Mouse (Mus musculus) embryonic facial prominence, embryonic 10.5 days (tissue): ENCODE measurements around the gene Efna1. TPM values are rescaled to one million over a fixed set of nuclear protein-coding genes. Genes with fewer than 3 reads are reported as not detected.

Source experiments
- microRNA counts: library from miRNA; unstranded; fragments of <30 nt; microRNA quantifications from one replicate; lab custom pipeline; 2017
- microRNA-seq: library from miRNA; unstranded; fragments of <30 nt; microRNA quantifications from one replicate; pipeline ENCODE4, GENCODE M21; 2017
- polyA plus RNA-seq: library from polyadenylated mRNA; unstranded; fragments of >200 nt; fragmentation: Nextera tagmentation; extraction: Ambion mirVana; gene quantifications from 2 replicates; pipeline ENCODE4 v1.2.1, GENCODE M21; 2016

The Efna1 gene
- polyA plus RNA-seq, 1 experiment from 2014 or later, result 27.2 TPM

MicroRNA genes within 50 kb of the gene (microRNA counts, 519-probe panel; counts per million panel counts)
- microRNA mmu-miR-92b (lab: Ali Mortazavi, UCI), result 188 counts per million, percentile 57 among the panel's probes with 10 or more counts

Small RNA genes lying within 50 kb of the gene (microRNA-seq; reads per million reads assigned to microRNA genes)
- gene Mir92b, result 5,537 reads per million, percentile 90 among the genes with 10 or more reads in this experiment

Other genes with a start within 250 kb of the Efna1 start
- 15.4 and 18.5 TPM in 2 replicates for gene Rusc1, start 187.8 kb downstream of the Efna1 start, polyA plus RNA-seq
- gene Gm43738, start 180.0 kb downstream of the Efna1 start, polyA plus RNA-seq, result 0.09 TPM in 1 of 2 replicates, not detected in the other
- 364 and 386 TPM in 2 replicates for gene Fdps, start 179.2 kb downstream of the Efna1 start, polyA plus RNA-seq
- gene Pklr, start 145.0 kb downstream of the Efna1 start, polyA plus RNA-seq, result 2.8 and 3.2 TPM in 2 replicates
- gene Hcn3, start 120.9 kb downstream of the Efna1 start, polyA plus RNA-seq, result 3.5 and 3.6 TPM in 2 replicates
- gene Clk2, start 116.3 kb downstream of the Efna1 start, polyA plus RNA-seq, result 33.6 and 36.2 TPM in 2 replicates
- gene Scamp3, start 103.7 kb downstream of the Efna1 start, polyA plus RNA-seq, result 108 and 117 TPM in 2 replicates
- gene Fam189b, start 98.0 kb downstream of the Efna1 start, polyA plus RNA-seq, result 29.0 and 30.8 TPM in 2 replicates
- 33.8 and 33.9 TPM in 2 replicates for gene Gba, start 78.2 kb downstream of the Efna1 start, polyA plus RNA-seq
- 42.0 and 43.3 TPM in 2 replicates for gene Thbs3, start 66.0 kb downstream of the Efna1 start, polyA plus RNA-seq
- gene Mtx1, start 54.1 kb downstream of the Efna1 start, polyA plus RNA-seq, result 248 and 258 TPM in 2 replicates
- gene Muc1, start 52.1 kb downstream of the Efna1 start, polyA plus RNA-seq, result 0.15 and 0.81 TPM in 2 replicates
- gene Krtcap2, start 35.2 kb downstream of the Efna1 start, polyA plus RNA-seq, result 244 and 262 TPM in 2 replicates
- gene Trim46, start 34.8 kb downstream of the Efna1 start, polyA plus RNA-seq, result 4.0 and 4.7 TPM in 2 replicates
- gene Dpm3, start 21.8 kb downstream of the Efna1 start, polyA plus RNA-seq, result 74.1 and 84.1 TPM in 2 replicates
- gene Slc50a1, start 10.6 kb downstream of the Efna1 start, polyA plus RNA-seq, result 27.2 and 34.2 TPM in 2 replicates
- gene Efna3, start 41.8 kb upstream of the Efna1 start, polyA plus RNA-seq, result 4.5 and 6.8 TPM in 2 replicates
- 37.3 and 40.8 TPM in 2 replicates for gene Efna4, start 56.9 kb upstream of the Efna1 start, polyA plus RNA-seq
- gene Adam15, start 68.9 kb upstream of the Efna1 start, polyA plus RNA-seq, result 30.5 and 34.2 TPM in 2 replicates
- 0.09 and 0.15 TPM in 2 replicates for gene Dcst2, start 80.8 kb upstream of the Efna1 start, polyA plus RNA-seq
- gene Dcst1, start 84.1 kb upstream of the Efna1 start, polyA plus RNA-seq, result 0.20 and 0.47 TPM in 2 replicates
- gene Zbtb7b, start 113.6 kb upstream of the Efna1 start, polyA plus RNA-seq, result 0.98 and 1.2 TPM in 2 replicates
- gene Lenep, start 121.7 kb upstream of the Efna1 start, polyA plus RNA-seq, result 0.74 TPM in 1 of 2 replicates, not detected in the other
- 25.3 and 28.2 TPM in 2 replicates for gene Flad1, start 130.7 kb upstream of the Efna1 start, polyA plus RNA-seq
- gene Cks1b, start 137.2 kb upstream of the Efna1 start, polyA plus RNA-seq, result 786 and 805 TPM in 2 replicates
- 82.0 and 82.1 TPM in 2 replicates for gene Shc1, start 137.3 kb upstream of the Efna1 start, polyA plus RNA-seq
- gene Pygo2, start 149.1 kb upstream of the Efna1 start, polyA plus RNA-seq, result 47.4 and 48.9 TPM in 2 replicates
- 17.5 and 20.1 TPM in 2 replicates for gene Pbxip1, start 155.6 kb upstream of the Efna1 start, polyA plus RNA-seq
- 66.4 and 67.6 TPM in 2 replicates for gene Pmvk, start 173.4 kb upstream of the Efna1 start, polyA plus RNA-seq
- 0.62 and 0.88 TPM in 2 replicates for gene Kcnn3, start 239.0 kb upstream of the Efna1 start, polyA plus RNA-seq